12 mouse cellular contexts compared by ENCODE assay signal in genomic region chr7:118841030-118841745, GRCm38 (mm10). TPM values are rescaled to one million over a fixed set of nuclear protein-coding genes. Genes with fewer than 3 reads are reported as not detected.
DNase-seq lines count a peak whose midpoint lies in the region; ATAC-seq lines count a peak whose summit lies in the region.
"Had no signal": no experiment of that assay in that cellular context is flagged by ENCODE, and none has a peak within 500 bp of the region (broad histone marks: within the 10 kb centered on the region; RNA-seq: fewer than 3 reads in every experiment).

No protein-coding gene starts in this region.

- H3K4me2 ChIP-seq in heart, embryonic 15.5 days: no peak overlapping the region
- no peak overlapping the region for H3K4me2 ChIP-seq in heart, embryonic 11.5 days
- no peak overlapping the region for H3K4me2 ChIP-seq in neural tube, embryonic 15.5 days
- H3K4me2 ChIP-seq: lung, embryonic 15.5 days had no signal

- no peak overlapping the region for H3K4me3 ChIP-seq in heart, embryonic 15.5 days
- no peak overlapping the region for H3K4me3 ChIP-seq in heart, embryonic 11.5 days (ENCODE audit: low read depth, low read length)
- H3K4me3 ChIP-seq in neural tube, embryonic 15.5 days (replicated peaks): no peak overlapping the region
- H3K4me3 ChIP-seq: limb, embryonic 10.5 days; lung, embryonic 15.5 days had no signal

- peaks cover 16% of the 10 kb centered on the region for H3K4me1 ChIP-seq in heart, embryonic 15.5 days (replicated peaks)
- H3K4me1 ChIP-seq in heart, embryonic 11.5 days (ENCODE audit: control insufficient read depth, insufficient read depth, low read length): no peaks in the 10 kb centered on the region
- H3K4me1 ChIP-seq in neural tube, embryonic 15.5 days: peaks cover 13% of the 10 kb centered on the region; the same call in 1 of the 2 replicates
- H3K4me1 ChIP-seq: limb, embryonic 10.5 days; lung, embryonic 15.5 days had no signal

- DNase-seq in right cerebral cortex, adult 18-20 months: peak; percentile 44
- no peak for DNase-seq in right cerebral cortex, postnatal 25 days
- peak; percentile 62 to 75 for DNase-seq in cerebellum, postnatal 25 days
- no peak for DNase-seq in kidney, adult 18-20 months
- DNase-seq: embryo, embryonic 11 days; thymus, postnatal 36 days had no signal

- ATAC-seq in heart, embryonic 15.5 days (replicated peaks; ENCODE audit: insufficient number of reproducible peaks, insufficient read depth, low FRiP score, low read depth): no peak
- no peak for ATAC-seq in heart, embryonic 11.5 days (replicated peaks; ENCODE audit: insufficient number of reproducible peaks, low FRiP score, low TSS enrichment)
- ATAC-seq in neural tube, embryonic 15.5 days (ENCODE audit: low FRiP score): no peak
- ATAC-seq: intestine, postnatal 0 days had no signal

- peak overlapping the region; percentile 62 for H3K27ac ChIP-seq in heart, embryonic 15.5 days
- H3K27ac ChIP-seq in heart, embryonic 11.5 days (ENCODE audit: low read depth, low read length): no peak overlapping the region
- H3K27ac ChIP-seq in neural tube, embryonic 15.5 days (replicated peaks): peak overlapping the region; percentile 60
- H3K27ac ChIP-seq: limb, embryonic 10.5 days; lung, embryonic 15.5 days had no signal

- no peaks in the 10 kb centered on the region for H3K9me3 ChIP-seq in heart, embryonic 15.5 days (replicated peaks)
- H3K9me3 ChIP-seq in heart, embryonic 11.5 days (replicated peaks; ENCODE audit: control insufficient read depth, low read length): no peaks in the 10 kb centered on the region
- H3K9me3 ChIP-seq in neural tube, embryonic 15.5 days (replicated peaks): no peaks in the 10 kb centered on the region
- H3K9me3 ChIP-seq: limb, embryonic 10.5 days; lung, embryonic 15.5 days had no signal

- no peak overlapping the region for H3K9ac ChIP-seq in heart, embryonic 15.5 days
- H3K9ac ChIP-seq in heart, embryonic 11.5 days (ENCODE audit: low read depth, low read length): no peak overlapping the region
- no peak overlapping the region for H3K9ac ChIP-seq in neural tube, embryonic 15.5 days (replicated peaks)
- H3K9ac ChIP-seq: lung, embryonic 15.5 days had no signal

- 52% methylated on average over 8 of the region's 8 CpGs for WGBS in heart, embryonic 15.5 days
- 71% methylated on average over 8 of the region's 8 CpGs for WGBS in heart, embryonic 11.5 days (ENCODE audit: insufficient replicate concordance)
- 61% methylated on average over 8 of the region's 8 CpGs for WGBS in neural tube, embryonic 15.5 days

- H3K36me3 ChIP-seq in heart, embryonic 15.5 days: peaks cover 63% of the 10 kb centered on the region
- H3K36me3 ChIP-seq in heart, embryonic 11.5 days (ENCODE audit: control insufficient read depth, insufficient read depth, low read length): peaks cover 28% of the 10 kb centered on the region
- H3K36me3 ChIP-seq in neural tube, embryonic 15.5 days: peaks cover 98% of the 10 kb centered on the region

- H3K27me3 ChIP-seq in heart, embryonic 15.5 days: no peaks in the 10 kb centered on the region
- no peaks in the 10 kb centered on the region for H3K27me3 ChIP-seq in heart, embryonic 11.5 days (ENCODE audit: control insufficient read depth, insufficient read depth, low read length)
- no peaks in the 10 kb centered on the region for H3K27me3 ChIP-seq in neural tube, embryonic 15.5 days (replicated peaks)
- H3K27me3 ChIP-seq: lung, embryonic 15.5 days had no signal

RNA-seq across cellular contexts. Expression of gene Iqck, which starts 14.4 kb away (rescaled TPM):
- polyA plus RNA-seq in heart, embryonic 15.5 days (2015; fragmentation: Nextera tagmentation; extraction: Ambion mirVana): 1.0 and 1.5 TPM in 2 replicates
- 1.00 and 1.2 TPM in 2 replicates for polyA plus RNA-seq in heart, embryonic 11.5 days (2014; fragmentation: Nextera tagmentation; extraction: Ambion mirVana)
- 3.5 and 4.4 TPM in 2 replicates for polyA plus RNA-seq in neural tube, embryonic 15.5 days (2015; fragmentation: Nextera tagmentation; extraction: Ambion mirVana)

RNA-seq across cellular contexts. Expression of gene Knop1, which starts 14.9 kb away (rescaled TPM):
- 48.9 and 52.0 TPM in 2 replicates for polyA plus RNA-seq in heart, embryonic 15.5 days (2015; fragmentation: Nextera tagmentation; extraction: Ambion mirVana)
- 65.1 and 78.1 TPM in 2 replicates for polyA plus RNA-seq in heart, embryonic 11.5 days (2014; fragmentation: Nextera tagmentation; extraction: Ambion mirVana)
- 65.8 and 71.6 TPM in 2 replicates for polyA plus RNA-seq in neural tube, embryonic 15.5 days (2015; fragmentation: Nextera tagmentation; extraction: Ambion mirVana)

Comparison
In these comparisons a context has a peak if more than half of its experiments do, and no peak if none do; other contexts are left out.
1. DNase-seq: peak in right cerebral cortex, adult 18-20 months (single experiment) and cerebellum, postnatal 25 days (2 of 2); none in right cerebral cortex, postnatal 25 days (single experiment) and kidney, adult 18-20 months (single experiment).